Mouse (Mus musculus) MEL (cell line): ENCODE data around the gene Slc22a23. TPM values are rescaled to one million over a fixed set of nuclear protein-coding genes. Genes with fewer than 3 reads are reported as not detected.
A peak's percentile ranks its signal among the peaks of the same experiment; 100 is the strongest.

ENCODE experiments used
- DNase-seq: peaks from one replicate; pipeline ENCODE4 v3.0.0; 2011; ENCODE audit warnings: low read depth, low spot score
- H3K27ac ChIP-seq: 2 replicates; pipeline ENCODE4 v1.5.1; 2012; ENCODE audit warnings: low read depth, mild to moderate bottlenecking, control low read depth, low read length, moderate library complexity; ENCODE audit not compliant: control insufficient read depth
- H3K27me3 ChIP-seq, 2 experiments: fragments of 150-350 bp in 1 of 2; sonication (generic) in 1 of 2; 2 replicates each; pipeline ENCODE4 v1.6.1; 2012; ENCODE audit warnings: low read length in 2 of 2, mild to moderate bottlenecking in 2 of 2, improper control_type of control experiment in 1 of 2, moderate library complexity in 1 of 2; ENCODE audit not compliant: insufficient read depth in 2 of 2, control insufficient read depth in 1 of 2
- H3K36me3 ChIP-seq, 2 experiments: 2 replicates each; pipeline ENCODE4 v1.6.1; 2012 to 2014; ENCODE audit warnings: low read length in 2 of 2, improper control_type of control experiment in 1 of 2, inconsistent platforms in 1 of 2, mild to moderate bottlenecking in 1 of 2; ENCODE audit not compliant: insufficient read depth in 2 of 2, control insufficient read depth in 1 of 2
- H3K4me1 ChIP-seq, 2 experiments: fragments of 150-350 bp in 1 of 2; sonication (generic) in 1 of 2; 2 replicates each; pipeline ENCODE4 v1.6.1; 2012; ENCODE audit warnings: low read length in 2 of 2, improper control_type of control experiment in 1 of 2, mild to moderate bottlenecking in 1 of 2; ENCODE audit not compliant: insufficient read depth in 2 of 2, control insufficient read depth in 1 of 2
- H3K4me3 ChIP-seq, 2 experiments: fragments of 150-350 bp in 1 of 2; sonication (generic) in 1 of 2; 2 replicates each; pipeline ENCODE4 v1.5.1; 2012; ENCODE audit warnings: low read depth in 2 of 2, low read length in 2 of 2, mild to moderate bottlenecking in 2 of 2, moderate library complexity in 2 of 2, control low read depth in 1 of 2, improper control_type of control experiment in 1 of 2; ENCODE audit not compliant: control insufficient read depth in 1 of 2, insufficient read depth in 1 of 2
- H3K79me2 ChIP-seq: 2 replicates; pipeline ENCODE4 v1.6.1; 2012; ENCODE audit warnings: mild to moderate bottlenecking, low read length, moderate library complexity; ENCODE audit not compliant: control insufficient read depth, poor library complexity, insufficient read depth
- H3K9ac ChIP-seq: 2 replicates; pipeline ENCODE4 v1.6.1; 2012; ENCODE audit warnings: low read depth, mild to moderate bottlenecking, control low read depth, low read length, moderate library complexity; ENCODE audit not compliant: control insufficient read depth, poor library complexity, severe bottlenecking
- H3K9me3 ChIP-seq: fragments of 150-350 bp; sonication (generic); replicated peaks from 2 replicates; pipeline ENCODE4 v1.6.1; 2012; ENCODE audit warnings: mild to moderate bottlenecking, low read length, improper control_type of control experiment, moderate library complexity; ENCODE audit not compliant: insufficient read depth
- CHD1 ChIP-seq: IDR thresholded peaks from 2 replicates; pipeline ENCODE4 v1.6.1; 2012; ENCODE audit warnings: low read depth, mild to moderate bottlenecking, inconsistent platforms, low read length, improper control_type of control experiment
- E2F4 ChIP-seq: IDR thresholded peaks from 2 replicates; pipeline ENCODE4 v1.6.1; 2011; ENCODE audit warnings: low read depth, low read length, improper control_type of control experiment, borderline replicate concordance
- ELF1 ChIP-seq: IDR thresholded peaks from 2 replicates; pipeline ENCODE4 v1.6.1; 2014; ENCODE audit warnings: low read depth, mild to moderate bottlenecking, inconsistent platforms, low read length, improper control_type of control experiment, moderate library complexity
- EP300 ChIP-seq, 2 experiments: IDR thresholded peaks; 2 replicates each; pipeline ENCODE4 v1.6.1; 2011; ENCODE audit warnings: improper control_type of control experiment in 2 of 2, low read length in 2 of 2, low read depth in 1 of 2, mild to moderate bottlenecking in 1 of 2
- GATA1 ChIP-seq: IDR thresholded peaks from 2 replicates; pipeline ENCODE4 v1.6.1; 2011; ENCODE audit warnings: low read depth, low read length, improper control_type of control experiment
- JUND ChIP-seq: IDR thresholded peaks from 2 replicates; pipeline ENCODE4 v1.6.1; 2011; ENCODE audit warnings: low read depth, mild to moderate bottlenecking, improper control_type of control experiment, low read length
- MEF2A ChIP-seq: IDR thresholded peaks from 2 replicates; pipeline ENCODE4 v1.6.1; 2014; ENCODE audit warnings: low read depth, mild to moderate bottlenecking, inconsistent platforms, low read length, improper control_type of control experiment; ENCODE audit not compliant: poor library complexity, insufficient replicate concordance, severe bottlenecking; ENCODE audit errors: extremely low read depth
- MYB ChIP-seq: IDR thresholded peaks from 2 replicates; pipeline ENCODE4 v1.6.1; 2011; ENCODE audit warnings: mild to moderate bottlenecking, low read depth, low read length, improper control_type of control experiment
- NELFE ChIP-seq: IDR thresholded peaks from 2 replicates; pipeline ENCODE4 v1.6.1; 2011; ENCODE audit warnings: low read depth, low read length, improper control_type of control experiment
- NRF1 ChIP-seq: IDR thresholded peaks from 2 replicates; pipeline ENCODE4 v1.6.1; 2014; ENCODE audit warnings: low read depth, mild to moderate bottlenecking, inconsistent platforms, low read length, improper control_type of control experiment, moderate library complexity; ENCODE audit not compliant: poor library complexity, insufficient read depth, severe bottlenecking
- POLR2AphosphoS2 ChIP-seq: IDR thresholded peaks from 2 replicates; pipeline ENCODE4 v1.6.1; 2011; ENCODE audit warnings: low read length, improper control_type of control experiment
- POLR2AphosphoS5 ChIP-seq: IDR thresholded peaks from 2 replicates; pipeline ENCODE4 v1.6.1; 2012; ENCODE audit warnings: low read depth, borderline replicate concordance, mild to moderate bottlenecking, inconsistent platforms, low read length, moderate library complexity, mixed read lengths
- RAD21 ChIP-seq: IDR thresholded peaks from 2 replicates; pipeline ENCODE4 v1.6.1; 2011; ENCODE audit warnings: mild to moderate bottlenecking, low read depth, low read length, improper control_type of control experiment
- RCOR1 ChIP-seq: IDR thresholded peaks from 2 replicates; pipeline ENCODE4 v1.6.1; 2012; ENCODE audit warnings: low read depth, mild to moderate bottlenecking, inconsistent platforms, low read length, improper control_type of control experiment
- TAL1 ChIP-seq: IDR thresholded peaks from 2 replicates; pipeline ENCODE4 v1.6.1; 2012; ENCODE audit warnings: mild to moderate bottlenecking, inconsistent platforms, low read length, moderate library complexity, mixed read lengths
- TBP ChIP-seq: IDR thresholded peaks from 2 replicates; pipeline ENCODE4 v1.8.0; 2011; ENCODE audit warnings: low read depth, low read length, improper control_type of control experiment
- TCF12 ChIP-seq: IDR thresholded peaks from 2 replicates; pipeline ENCODE4 v1.6.1; 2014; ENCODE audit warnings: low read depth, mild to moderate bottlenecking, inconsistent platforms, low read length, improper control_type of control experiment, moderate library complexity
- USF1 ChIP-seq: IDR thresholded peaks from 2 replicates; pipeline ENCODE4 v1.6.1; 2014; ENCODE audit warnings: low read depth, mild to moderate bottlenecking, inconsistent platforms, low read length, improper control_type of control experiment, moderate library complexity
- USF2 ChIP-seq, 2 experiments: IDR thresholded peaks; 2 replicates each; pipeline ENCODE4 v1.6.1; 2011 to 2012; ENCODE audit warnings: improper control_type of control experiment in 2 of 2, low read length in 2 of 2, borderline replicate concordance in 1 of 2, inconsistent platforms in 1 of 2, low read depth in 1 of 2, mild to moderate bottlenecking in 1 of 2; ENCODE audit not compliant: insufficient read depth in 1 of 2
- ZC3H11A ChIP-seq: IDR thresholded peaks from 2 replicates; pipeline ENCODE4 v1.6.1; 2012; ENCODE audit warnings: low read depth, mild to moderate bottlenecking, inconsistent platforms, low read length, improper control_type of control experiment
- ZKSCAN1 ChIP-seq: IDR thresholded peaks from 2 replicates; pipeline ENCODE4 v1.6.1; 2012; ENCODE audit warnings: low read depth, mild to moderate bottlenecking, inconsistent platforms, low read length, improper control_type of control experiment, moderate library complexity
- polyA plus RNA-seq, 2 experiments: library from polyadenylated mRNA; stranded (reverse) in 1 of 2; unstranded in 1 of 2; fragments of >175 nt in 1 of 2; fragments of >200 nt in 1 of 2; gene quantifications; 2 replicates each; pipeline versions ENCODE4 v1.2.1 to v1.2.4; 2012; ENCODE audit warnings: low replicate concordance in 2 of 2, low read depth in 1 of 2; ENCODE audit not compliant: insufficient read length in 2 of 2, insufficient read depth in 1 of 2, missing spikeins in 1 of 2
- total RNA-seq: library from RNA; depleted of rRNA; stranded (reverse); fragments of 300-350 nt; gene quantifications from 2 replicates; pipeline ENCODE4 v1.2.3, GENCODE M21; 2012

The Slc22a23 gene
- total and polyA plus RNA-seq, 3 experiments: 22.2 to 24.3 TPM; not detected in 1

GRCm38 (mm10) chr13:34219728-34220127 is 125.3 kb downstream of the Slc22a23 start:
- peak; percentile 12 for DNase-seq
- H3K36me3 ChIP-seq: peaks cover 0 to 13% of the 10 kb centered on the region in 2 experiments; a peak in 3 of 4 replicates

GRCm38 (mm10) chr13:34218776-34219175 is 126.2 kb downstream of the Slc22a23 start:
- no peak for TF ChIP-seq MEF2A
- no peak for TF ChIP-seq CHD1
- TF ChIP-seq ZC3H11A: no peak
- no peak for TF ChIP-seq EP300 (IDR thresholded peaks at IDR 0.05; ENCODE audit: low read depth in 1 of 2, low read length in 2 of 2)
- TF ChIP-seq TAL1: no peak
- no peak for TF ChIP-seq ZKSCAN1
- no peak for TF ChIP-seq E2F4
- no peak for TF ChIP-seq JUND
- no peaks in the 10 kb centered on the region for H3K27me3 ChIP-seq
- H3K36me3 ChIP-seq: peaks cover 0 to 15% of the 10 kb centered on the region in 2 experiments; a peak in 3 of 4 replicates
- H3K79me2 ChIP-seq: no peaks in the 10 kb centered on the region
- no peak overlapping the region for H3K27ac ChIP-seq
- no peaks in the 10 kb centered on the region for H3K4me1 ChIP-seq
- DNase-seq: no peak
- H3K4me3 ChIP-seq: no peak overlapping the region
- H3K9ac ChIP-seq: no peak overlapping the region
- H3K9me3 ChIP-seq: no peaks in the 10 kb centered on the region

More at GRCm38 (mm10) chr13:34219728-34220127, 125.3 kb downstream of the Slc22a23 start:
- Histone ChIP-seq H3K4me1 (no peaks in the 10 kb centered on the region), H3K9ac (no peak overlapping the region), H3K27ac (no peak overlapping the region), H3K9me3 (no peaks in the 10 kb centered on the region), H3K4me3 (no peak overlapping the region), H3K79me2 (no peaks in the 10 kb centered on the region), H3K27me3 (no peaks in the 10 kb centered on the region)
- no peak for TF ChIP-seq ZKSCAN1
- TF ChIP-seq TBP: no peak
- no peak for TF ChIP-seq EP300 (IDR thresholded peaks at IDR 0.05; ENCODE audit: low read depth in 1 of 2, low read length in 2 of 2)
- TF ChIP-seq ELF1: no peak
- no peak for TF ChIP-seq RCOR1
- TF ChIP-seq POLR2AphosphoS5: no peak
- TF ChIP-seq USF2 (IDR thresholded peaks at IDR 0.05; ENCODE audit: borderline replicate concordance in 1 of 2, insufficient read depth in 1 of 2, low read depth in 1 of 2, low read length in 2 of 2): no peak
- TF ChIP-seq GATA1: no peak
- no peak for TF ChIP-seq NRF1
- no peak for TF ChIP-seq TAL1
- TF ChIP-seq MYB: no peak
- no peak for TF ChIP-seq RAD21
- no peak for TF ChIP-seq NELFE
- TF ChIP-seq TCF12: no peak
- no peak for TF ChIP-seq CHD1
- TF ChIP-seq USF1: no peak
- TF ChIP-seq POLR2AphosphoS2: no peak
